Mouse (Mus musculus) right cerebral cortex, postnatal 10 days (tissue): ENCODE results near the gene Gm21293.
"Not testable (repeated sequence)": the region's sequence is repeated elsewhere in the genome, so short reads cannot be mapped to it uniquely, and the experiment has no call there.

Source experiments
- DNase-seq, 2 experiments: peaks; one replicate each; pipeline ENCODE4 v3.0.0; 2021; ENCODE audit warnings: low spot score in 2 of 2

The Gm21293 gene

GRCm38 (mm10) chr10:104142687-104143086 lies at the start of gene Gm21293:
TSS of gene Gm21293 (plus strand) at chr10:104142987.
- not testable (repeated sequence) for DNase-seq

- no peak for DNase-seq
Observed at GRCm38 (mm10) chr10:104110044-104110443, 32.7 kb upstream of the Gm21293 start.

- no peak for DNase-seq
Observed at GRCm38 (mm10) chr10:104118312-104118711, 24.5 kb upstream of the Gm21293 start.

- DNase-seq, result not testable (repeated sequence)
Observed at GRCm38 (mm10) chr10:104151197-104151596, 8.4 kb downstream of the Gm21293 start, which contains the start of gene Gm6763. TSS of gene Gm6763 (plus strand) at chr10:104151497.

- not testable (repeated sequence) for DNase-seq
Observed at GRCm38 (mm10) chr10:104159706-104160105, 16.9 kb downstream of the Gm21293 start, which contains the start of gene Gm8764. TSS of gene Gm8764 (plus strand) at chr10:104160006.

GRCm38 (mm10) chr10:104168215-104168614 lies 25.4 kb downstream of the Gm21293 start, which contains the start of gene Gm21304:
TSS of gene Gm21304 (plus strand) at chr10:104168515.
- DNase-seq, result not testable (repeated sequence)

- DNase-seq, result not testable (repeated sequence)
Observed at GRCm38 (mm10) chr10:104176724-104177123, 33.9 kb downstream of the Gm21293 start, which contains the start of gene Gm21312. TSS of gene Gm21312 (plus strand) at chr10:104177024.

- DNase-seq, result not testable (repeated sequence)
Observed at GRCm38 (mm10) chr10:104185233-104185632, 42.4 kb downstream of the Gm21293 start, which contains the start of gene Gm20765. TSS of gene Gm20765 (plus strand) at chr10:104185533.

GRCm38 (mm10) chr10:104193742-104194141 lies 51.0 kb downstream of the Gm21293 start, which contains the start of gene Gm4340:
TSS of gene Gm4340 (plus strand) at chr10:104194042.
- DNase-seq, result not testable (repeated sequence)
